Mouse (Mus musculus) brain, embryonic 14.5 days (tissue): ENCODE results near the gene Tifa.

ENCODE experiments used
- CTCF ChIP-seq: fragments of 200-500 bp; IDR thresholded peaks from 2 replicates; pipeline ENCODE4 v1.5.1; 2012; ENCODE audit warnings: inconsistent platforms, mild to moderate bottlenecking, moderate library complexity, borderline replicate concordance; ENCODE audit not compliant: insufficient read depth, insufficient read length; ENCODE audit errors: extremely low read depth
- POLR2A ChIP-seq: fragments of 200-500 bp; IDR thresholded peaks from 2 replicates; pipeline ENCODE4 v1.6.1; 2012; ENCODE audit warnings: mild to moderate bottlenecking, inconsistent platforms, borderline replicate concordance; ENCODE audit not compliant: poor library complexity, insufficient read depth, insufficient read length, severe bottlenecking; ENCODE audit errors: extremely low read depth

DNA sequence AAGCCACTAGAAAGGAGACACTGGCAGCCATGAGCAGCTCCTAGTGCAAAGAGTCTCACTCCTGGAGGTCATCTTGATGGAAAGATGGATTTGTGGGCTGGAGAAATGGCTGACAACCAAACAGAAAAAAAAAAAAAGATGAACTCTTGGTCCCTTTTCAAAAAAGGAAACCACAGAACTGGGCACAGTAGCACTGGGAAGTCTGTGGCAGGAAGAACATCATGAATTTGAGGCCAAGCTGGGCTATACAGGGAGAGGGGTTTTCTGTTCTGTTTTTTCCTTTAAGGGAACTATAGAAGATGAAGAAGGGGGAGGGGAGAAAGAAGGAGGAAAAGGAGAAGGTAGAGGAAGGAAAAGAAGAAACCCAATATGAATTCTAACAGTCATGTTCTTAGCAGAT, 2.6 kb upstream of the Tifa start:
- no peak for TF ChIP-seq CTCF
- no peak for TF ChIP-seq POLR2A
